7 mouse cellular contexts compared by ENCODE assay signal in genomic region chr14:31669642-31670490, GRCm38 (mm10). TPM values are rescaled to one million over a fixed set of nuclear protein-coding genes. Genes with fewer than 3 reads are reported as not detected.
DNase-seq lines count a peak whose midpoint lies in the region; ATAC-seq and TF ChIP-seq lines count a peak whose summit lies in the region.

No protein-coding gene starts in this region.

- TF ChIP-seq RAD21 in MEL (IDR thresholded peaks at IDR 0.05; ENCODE audit: low read depth, low read length), result no peak

- H3K27ac ChIP-seq in MEL (ENCODE audit: control insufficient read depth, low read depth, low read length), result peak overlapping the region; percentile 44; the same call in 1 of the 2 replicates
- peak overlapping the region; percentile 48 for H3K27ac ChIP-seq in kidney, embryonic 15.5 days

- TF ChIP-seq CTCF in MEL (IDR thresholded peaks at IDR 0.05 in 2 of 3, conservative IDR thresholded peaks at IDR 0.05 in 1 of 3; ENCODE audit: control insufficient read depth in 1 of 3, insufficient read depth in 1 of 3, low read depth in 2 of 3, low read length in 3 of 3, poor library complexity in 1 of 3, severe bottlenecking in 1 of 3), result no peak

- H3K9ac ChIP-seq in MEL (ENCODE audit: control insufficient read depth, low read depth, low read length, poor library complexity, severe bottlenecking), result peak overlapping the region; percentile 24
- no peak overlapping the region for H3K9ac ChIP-seq in kidney, embryonic 15.5 days

- WGBS in kidney, embryonic 15.5 days, result 76% methylated on average over 15 of the region's 15 CpGs

- H3K36me3 ChIP-seq in MEL (ENCODE audit: control insufficient read depth in 1 of 2, insufficient read depth in 2 of 2, low read length in 2 of 2), result peaks cover 0 to 19% of the 10 kb centered on the region in 2 experiments; a peak in 3 of 4 replicates
- H3K36me3 ChIP-seq in kidney, embryonic 15.5 days, result peaks cover 20% of the 10 kb centered on the region

- TF ChIP-seq POLR2A in MEL (IDR thresholded peaks at IDR 0.05; ENCODE audit: control insufficient read depth in 1 of 2, insufficient read depth in 1 of 2, low read depth in 1 of 2, low read length in 2 of 2, poor library complexity in 1 of 2), result no peak

- TF ChIP-seq EP300 in MEL (IDR thresholded peaks at IDR 0.05; ENCODE audit: low read depth in 1 of 2, low read length in 2 of 2), result peak; percentile 68 to 75

- peak; percentile 80 for DNase-seq in MEL (ENCODE audit: low read depth, low spot score)
- peak; percentile 80 for DNase-seq in brain, adult 2 months (ENCODE audit: low read depth, low spot score)
- DNase-seq in heart, adult 9 months (ENCODE audit: low spot score in 2 of 2), result peak; percentile 70 to 72
- peak; percentile 68 to 71 for DNase-seq in lung, postnatal 4 days
- peak; percentile 71 for DNase-seq in skeletal muscle tissue, adult 2 months (ENCODE audit: low read depth, low spot score)
- DNase-seq in ovary, adult 18-20 months (ENCODE audit: low spot score), result no peak

- no peaks in the 10 kb centered on the region for H3K9me3 ChIP-seq in MEL (replicated peaks; ENCODE audit: insufficient read depth, low read length)
- H3K9me3 ChIP-seq in kidney, embryonic 15.5 days (replicated peaks), result no peaks in the 10 kb centered on the region

- H3K27me3 ChIP-seq in MEL (ENCODE audit: control insufficient read depth in 1 of 2, insufficient read depth in 2 of 2, low read length in 2 of 2), result no peaks in the 10 kb centered on the region
- no peaks in the 10 kb centered on the region for H3K27me3 ChIP-seq in kidney, embryonic 15.5 days

- H3K4me3 ChIP-seq in MEL (ENCODE audit: control insufficient read depth in 1 of 2, insufficient read depth in 1 of 2, low read depth in 2 of 2, low read length in 2 of 2), result peak overlapping the region; percentile 0 to 2; a peak in 1 of 4 replicates
- no peak overlapping the region for H3K4me3 ChIP-seq in kidney, embryonic 15.5 days (replicated peaks)

- no peak; the same call in 1 of the 2 replicates for ATAC-seq in kidney, embryonic 15.5 days (replicated peaks; ENCODE audit: low FRiP score)

- no peak overlapping the region for H3K4me2 ChIP-seq in kidney, embryonic 15.5 days

- H3K4me1 ChIP-seq in MEL (ENCODE audit: control insufficient read depth in 1 of 2, insufficient read depth in 2 of 2, low read length in 2 of 2), result peaks cover 15 to 28% of the 10 kb centered on the region in 2 experiments
- H3K4me1 ChIP-seq in kidney, embryonic 15.5 days, result peaks cover 9% of the 10 kb centered on the region

- no peaks in the 10 kb centered on the region for H3K79me2 ChIP-seq in MEL (ENCODE audit: control insufficient read depth, insufficient read depth, low read length, poor library complexity)

TF ChIP-seq in MEL, 35 proteins besides CTCF, POLR2A, EP300 and RAD21:
- TF ChIP-seq RCOR1 (IDR thresholded peaks at IDR 0.05; ENCODE audit: low read depth, low read length) (0 out of 2 replicates have a peak, but pooled peaks have one; percentile 24), ELF1 (IDR thresholded peaks at IDR 0.05; ENCODE audit: low read depth, low read length) (peak; percentile 33; the same call in 1 of the 2 replicates), MYB (IDR thresholded peaks at IDR 0.05; ENCODE audit: low read depth, low read length) (peak; percentile 55; the same call in 1 of the 2 replicates), SIN3A (IDR thresholded peaks at IDR 0.05; ENCODE audit: low read length) (0 out of 2 replicates have a peak, but pooled peaks have one; percentile 33), ZKSCAN1 (IDR thresholded peaks at IDR 0.05; ENCODE audit: low read depth, low read length) (no peak), MEF2A (IDR thresholded peaks at IDR 0.05; ENCODE audit: extremely low read depth, insufficient replicate concordance, low read depth, low read length, poor library complexity, severe bottlenecking) (peak; percentile 76; the same call in 1 of the 2 replicates), TCF12 (IDR thresholded peaks at IDR 0.05; ENCODE audit: low read depth, low read length) (peak; percentile 18; the same call in 1 of the 2 replicates), GABPA (IDR thresholded peaks at IDR 0.05; ENCODE audit: low read depth, low read length) (no peak), TAL1 (IDR thresholded peaks at IDR 0.05; ENCODE audit: low read length) (peak; percentile 31; the same call in 1 of the 2 replicates), ETS1 (IDR thresholded peaks at IDR 0.05; ENCODE audit: low read depth, low read length) (peak; percentile 65; the same call in 1 of the 2 replicates)

RNA-seq across cellular contexts. Expression of gene Hacl1, which starts 28.8 kb away (rescaled TPM):
- total RNA-seq in MEL (2012; rRNA removed), result 7.7 and 9.2 TPM in 2 replicates
- 10 to 100 TPM in 1 of 2 experiments, not detected in 1; 13.3 TPM for polyA plus RNA-seq in MEL (2012; ENCODE audit: insufficient read depth in 1 of 2, insufficient read length in 2 of 2, low read depth in 1 of 2, low replicate concordance in 2 of 2, missing spikeins in 1 of 2)
- 20.3 and 24.4 TPM in 2 replicates for polyA plus RNA-seq in kidney, embryonic 15.5 days (2015; fragmentation: Nextera tagmentation; extraction: Ambion mirVana)

RNA-seq across cellular contexts. Expression of gene Btd, which starts 29.0 kb away (rescaled TPM):
- total RNA-seq in MEL (2012; rRNA removed), result 7.2 and 8.4 TPM in 2 replicates
- polyA plus RNA-seq in MEL (2012; ENCODE audit: insufficient read depth in 1 of 2, insufficient read length in 2 of 2, low read depth in 1 of 2, low replicate concordance in 2 of 2, missing spikeins in 1 of 2), result 10 to 100 TPM in 1 of 2 experiments, not detected in 1; 12.9 TPM
- 36.4 and 39.4 TPM in 2 replicates for polyA plus RNA-seq in kidney, embryonic 15.5 days (2015; fragmentation: Nextera tagmentation; extraction: Ambion mirVana)

RNA-seq across cellular contexts. Expression of gene Gm49387, which starts 29.2 kb away (rescaled TPM):
- not detected in 2 replicates for total RNA-seq in MEL (2012; rRNA removed)
- under 1 TPM in 1 of 2 experiments, not detected in 1; 0.14 TPM for polyA plus RNA-seq in MEL (2012; ENCODE audit: insufficient read depth in 1 of 2, insufficient read length in 2 of 2, low read depth in 1 of 2, low replicate concordance in 2 of 2, missing spikeins in 1 of 2)
- 2.7 and 3.2 TPM in 2 replicates for polyA plus RNA-seq in kidney, embryonic 15.5 days (2015; fragmentation: Nextera tagmentation; extraction: Ambion mirVana)
